In genomic region chr7:110762605-110763180, GRCm38 (mm10) we compare ENCODE assay signal across 22 mouse cellular contexts. TPM values are rescaled to one million over a fixed set of nuclear protein-coding genes. Genes with fewer than 3 reads are reported as not detected.
A peak's percentile ranks its signal among the peaks of the same experiment; 100 is the strongest.
DNase-seq lines count a peak whose midpoint lies in the region; ATAC-seq lines count a peak whose summit lies in the region.
"Had no signal": no experiment of that assay in that cellular context is flagged by ENCODE, and none has a peak within 500 bp of the region (broad histone marks: within the 10 kb centered on the region; RNA-seq: fewer than 3 reads in every experiment).

No protein-coding gene starts in this region.

- no peak overlapping the region for H3K9ac ChIP-seq in midbrain, embryonic 16.5 days (ENCODE audit: low read depth, low read length)
- H3K9ac ChIP-seq: forebrain, embryonic 15.5 days; limb, embryonic 15.5 days; neural tube, embryonic 13.5 days; stomach, embryonic 15.5 days had no signal

- no peak for ATAC-seq in midbrain, embryonic 16.5 days
- ATAC-seq: activated CD4-positive, CD25-positive, alpha-beta regulatory T cell, adult 4 months; forebrain, embryonic 15.5 days had no signal

- H3K4me1 ChIP-seq in midbrain, embryonic 10.5 days, result peaks cover 5% of the 10 kb centered on the region; the same call in 1 of the 2 replicates
- peaks cover under 1% of the 10 kb centered on the region for H3K4me1 ChIP-seq in midbrain, embryonic 16.5 days (ENCODE audit: control insufficient read depth, insufficient read depth, low read length)
- H3K4me1 ChIP-seq: forebrain, embryonic 15.5 days; stomach, embryonic 15.5 days had no signal

- intact Hi-C loops in heart, postnatal 25 days (cut with DNase I), result no loop called here

- no peak overlapping the region for H3K4me3 ChIP-seq in midbrain, embryonic 10.5 days
- no peak overlapping the region for H3K4me3 ChIP-seq in midbrain, embryonic 16.5 days (ENCODE audit: low read depth, low read length)
- H3K4me3 ChIP-seq: embryonic facial prominence, embryonic 10.5 days; forebrain, embryonic 15.5 days; limb, embryonic 15.5 days; neural tube, embryonic 13.5 days; stomach, embryonic 15.5 days had no signal

- no peaks in the 10 kb centered on the region for H3K9me3 ChIP-seq in midbrain, embryonic 10.5 days (replicated peaks)
- H3K9me3 ChIP-seq in midbrain, embryonic 16.5 days (replicated peaks; ENCODE audit: control insufficient read depth, low read length, poor library complexity, severe bottlenecking), result no peaks in the 10 kb centered on the region
- H3K9me3 ChIP-seq: embryonic facial prominence, embryonic 10.5 days; forebrain, embryonic 15.5 days; G1E; limb, embryonic 15.5 days; neural tube, embryonic 13.5 days; stomach, embryonic 15.5 days had no signal

- H3K27me3 ChIP-seq in midbrain, embryonic 10.5 days (ENCODE audit: low read depth, poor library complexity, severe bottlenecking), result peaks cover 11% of the 10 kb centered on the region
- H3K27me3 ChIP-seq in midbrain, embryonic 16.5 days (ENCODE audit: control insufficient read depth, insufficient read depth, low read depth, low read length), result no peaks in the 10 kb centered on the region
- H3K27me3 ChIP-seq: stomach, embryonic 15.5 days had no signal

- H3K4me2 ChIP-seq in midbrain, embryonic 16.5 days (ENCODE audit: low read length), result no peak overlapping the region
- H3K4me2 ChIP-seq: forebrain, embryonic 15.5 days; limb, embryonic 15.5 days; neural tube, embryonic 13.5 days; stomach, embryonic 15.5 days had no signal

- H3K27ac ChIP-seq in midbrain, embryonic 10.5 days (replicated peaks), result 0 out of 2 replicates have a peak overlapping the region, but pooled peaks have one; percentile 9
- no peak overlapping the region for H3K27ac ChIP-seq in midbrain, embryonic 16.5 days (ENCODE audit: low read length)
- H3K27ac ChIP-seq: embryonic facial prominence, embryonic 10.5 days; forebrain, embryonic 15.5 days; kidney, postnatal 0 days; limb, embryonic 15.5 days; neural tube, embryonic 13.5 days; stomach, embryonic 15.5 days had no signal

- DNase-seq in heart, adult 11 months, result peak; percentile 74
- DNase-seq in heart, postnatal 25 days (ENCODE audit: low spot score), result no peak
- no peak for DNase-seq in midbrain, embryonic 10.5 days (ENCODE audit: low spot score)
- DNase-seq in cerebellum, adult 18-20 months, result peak; percentile 80 to 88
- DNase-seq in cerebellum, postnatal 25 days, result peak; percentile 82 to 86
- no peak for DNase-seq in ovary, postnatal 14 days (ENCODE audit: low spot score)
- DNase-seq in embryo, embryonic 9.5 days (ENCODE audit: extremely low spot score), result no peak
- DNase-seq: adrenal gland, postnatal 10 days; gastrocnemius, postnatal 25 days; kidney, adult 11 months; lung, postnatal 10 days; right cerebral cortex, postnatal 25 days; thymus, adult 18-20 months had no signal

- no peaks in the 10 kb centered on the region for H3K36me3 ChIP-seq in midbrain, embryonic 10.5 days
- no peaks in the 10 kb centered on the region for H3K36me3 ChIP-seq in midbrain, embryonic 16.5 days (ENCODE audit: control insufficient read depth, insufficient read depth, low read length)
- H3K36me3 ChIP-seq: embryonic facial prominence, embryonic 10.5 days; forebrain, embryonic 15.5 days; G1E; limb, embryonic 15.5 days; neural tube, embryonic 13.5 days; stomach, embryonic 15.5 days had no signal

- WGBS in midbrain, embryonic 10.5 days, result 84% methylated on average over 5 of the region's 5 CpGs
- WGBS in midbrain, embryonic 16.5 days, result 57% methylated on average over 5 of the region's 5 CpGs

RNA-seq across cellular contexts. Expression of gene Ampd3, which starts 5.3 kb away (rescaled TPM):
- 10 to 100 TPM; 46.0 to 46.2 TPM for total RNA-seq in heart, postnatal 25 days (2021)
- polyA plus RNA-seq in midbrain, embryonic 10.5 days (2016; fragmentation: Nextera tagmentation; extraction: Ambion mirVana), result 0.81 and 0.95 TPM in 2 replicates
- polyA plus RNA-seq in midbrain, embryonic 16.5 days (2015; fragmentation: Nextera tagmentation; extraction: Ambion mirVana), result 10.3 and 13.9 TPM in 2 replicates

Comparison
In these comparisons a context has a peak if more than half of its experiments do, and no peak if none do; other contexts are left out.
1. DNase-seq: peak in heart, adult 11 months (single experiment), cerebellum, adult 18-20 months (2 of 2) and cerebellum, postnatal 25 days (2 of 2); none in heart, postnatal 25 days (single experiment), midbrain, embryonic 10.5 days (single experiment), ovary, postnatal 14 days (single experiment) and embryo, embryonic 9.5 days (single experiment).